Mouse (Mus musculus): ENCODE results near the gene Zfp830.

The Zfp830 gene

DNA sequence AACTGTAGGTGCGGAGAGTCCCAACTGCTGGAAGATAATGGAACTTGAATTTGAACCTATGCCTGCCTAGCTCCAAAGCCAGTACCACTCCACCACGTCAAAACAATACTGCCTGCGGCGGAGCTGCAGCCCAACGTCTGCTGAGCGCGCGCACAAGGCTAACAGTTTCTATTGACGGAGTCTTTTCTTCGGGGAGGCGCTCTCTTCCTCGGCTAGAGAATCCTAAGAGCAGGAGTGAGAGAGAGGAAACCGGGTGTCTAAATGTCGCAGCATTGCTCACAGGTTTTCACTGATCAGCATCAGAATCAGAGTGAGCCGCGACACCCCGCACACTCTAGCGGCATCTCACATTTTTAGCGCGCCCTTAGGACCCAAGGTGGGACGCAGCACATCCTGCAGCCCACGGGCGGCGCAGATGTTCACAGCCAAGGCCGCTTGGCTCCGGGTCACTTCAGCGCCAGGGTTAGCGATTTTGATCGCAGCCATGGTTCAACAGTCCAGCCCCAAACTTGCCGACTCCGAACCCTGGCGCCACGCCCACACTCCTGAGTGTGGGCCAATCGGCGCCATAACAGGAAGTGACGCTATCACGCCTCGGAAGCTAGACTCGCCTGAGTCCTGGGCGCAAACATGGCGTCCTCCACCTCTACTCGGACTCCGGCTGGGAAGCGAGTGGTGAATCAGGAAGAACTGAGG is at the start of gene Zfp830, which contains the start of gene Cct6b:
Gene Zfp830 (plus strand): TSS at position 604 of the 696 bp plus-strand sequence.
Gene Cct6b (minus strand): TSS at position 580 of the 696 bp plus-strand sequence.
- DNase-seq (ENCODE audit: low spot score) = peak; percentile 92

DNA sequence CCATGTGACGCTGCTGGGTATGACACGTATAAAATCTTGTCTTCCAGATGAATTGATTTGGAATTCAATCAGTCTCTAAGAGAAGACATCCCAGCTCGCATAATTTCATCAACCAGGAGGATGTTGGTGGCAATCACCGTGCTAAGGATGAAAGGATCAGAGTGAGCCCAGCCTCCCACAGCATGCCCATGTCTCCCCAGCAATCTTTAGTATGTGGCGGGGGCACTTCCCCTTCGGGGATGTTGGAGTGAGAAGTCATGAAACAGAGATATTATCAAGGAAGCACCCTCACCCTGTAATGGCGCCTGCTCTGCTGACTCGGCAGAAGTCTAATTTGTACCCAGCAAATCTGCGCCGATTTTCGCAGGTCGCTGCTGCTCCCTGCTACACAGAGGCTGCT is 44.9 kb upstream of the Zfp830 start:
- DNase-seq (ENCODE audit: low spot score) = no peak

DNA sequence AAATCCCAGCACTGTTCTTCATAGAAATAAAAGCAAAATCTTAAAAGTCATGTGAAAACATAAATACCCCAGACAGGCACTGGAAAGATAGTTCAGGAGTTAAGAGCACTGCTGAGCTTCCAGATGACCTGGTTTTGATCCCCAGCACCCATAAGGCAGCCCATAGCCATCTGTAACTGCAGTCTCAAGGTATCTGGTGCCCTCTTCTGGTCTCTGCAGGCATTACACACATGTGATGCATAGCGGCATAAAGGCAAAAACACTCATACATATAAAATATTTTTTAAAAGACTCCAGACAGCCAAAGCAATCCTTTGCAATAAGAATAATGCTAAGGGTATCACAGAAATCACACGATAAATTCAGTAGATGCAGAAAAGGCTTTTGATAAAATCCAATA is 37.3 kb upstream of the Zfp830 start:
- no peak for DNase-seq (ENCODE audit: low spot score)

DNA sequence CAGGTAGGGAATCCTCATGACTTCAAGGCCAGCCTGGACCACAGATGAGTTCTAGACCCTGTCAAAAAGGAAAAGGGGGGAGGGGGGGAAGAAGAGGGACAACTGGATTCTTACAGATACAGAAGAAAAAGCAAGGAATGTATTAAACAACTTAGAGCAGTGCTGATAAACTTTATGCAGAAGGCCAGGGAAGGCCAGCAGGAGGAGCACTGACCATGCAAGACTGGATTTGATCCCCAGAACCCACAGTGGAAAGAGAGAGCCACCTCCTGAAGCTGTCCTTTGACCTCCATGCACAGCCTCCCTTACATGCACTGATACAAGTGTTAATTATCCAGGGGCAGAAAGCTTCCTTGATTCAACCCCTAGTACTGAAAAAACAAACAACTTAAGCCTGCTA is 29.9 kb upstream of the Zfp830 start:
- no peak for DNase-seq (ENCODE audit: low spot score)

DNA sequence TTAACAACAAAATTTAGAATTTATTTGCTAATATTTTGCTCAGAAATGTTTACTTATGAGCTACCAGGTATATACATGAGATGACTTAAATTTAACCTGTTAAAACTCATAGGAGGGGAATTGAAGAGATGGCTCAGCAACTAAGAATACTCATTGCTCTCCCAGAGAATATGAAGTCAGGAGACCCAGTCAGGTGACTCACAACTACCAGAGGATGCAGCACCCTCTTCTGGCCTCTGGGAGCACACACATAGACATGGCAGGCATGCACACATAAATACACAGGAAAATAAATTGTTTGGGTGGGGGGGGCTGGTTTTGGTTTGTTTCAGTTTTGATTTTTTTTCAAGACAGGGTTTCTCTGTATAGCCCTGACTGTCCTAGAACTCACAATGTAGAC is 25.1 kb upstream of the Zfp830 start:
- DNase-seq (ENCODE audit: low spot score) = no peak

DNA sequence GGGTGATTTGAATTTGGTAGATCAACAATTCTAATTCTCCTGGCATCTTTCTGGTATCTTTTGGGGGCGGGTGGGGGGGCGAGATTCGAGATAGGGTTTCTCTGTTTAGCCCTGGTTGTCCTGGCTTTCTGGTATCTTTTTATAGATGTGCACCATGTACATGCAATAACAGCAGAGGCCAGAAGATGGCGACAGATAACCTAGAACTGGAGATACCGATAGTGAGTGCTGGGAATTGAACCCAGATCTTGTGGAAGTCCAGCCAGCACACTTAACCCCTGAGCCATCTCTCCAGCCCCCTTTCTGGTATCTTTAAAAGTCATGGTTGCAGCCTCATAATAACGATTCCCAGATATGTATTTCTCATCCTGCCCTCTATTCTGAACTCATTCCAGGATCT is 18.0 kb upstream of the Zfp830 start:
- peak; percentile 62 for DNase-seq (ENCODE audit: low spot score)

DNA sequence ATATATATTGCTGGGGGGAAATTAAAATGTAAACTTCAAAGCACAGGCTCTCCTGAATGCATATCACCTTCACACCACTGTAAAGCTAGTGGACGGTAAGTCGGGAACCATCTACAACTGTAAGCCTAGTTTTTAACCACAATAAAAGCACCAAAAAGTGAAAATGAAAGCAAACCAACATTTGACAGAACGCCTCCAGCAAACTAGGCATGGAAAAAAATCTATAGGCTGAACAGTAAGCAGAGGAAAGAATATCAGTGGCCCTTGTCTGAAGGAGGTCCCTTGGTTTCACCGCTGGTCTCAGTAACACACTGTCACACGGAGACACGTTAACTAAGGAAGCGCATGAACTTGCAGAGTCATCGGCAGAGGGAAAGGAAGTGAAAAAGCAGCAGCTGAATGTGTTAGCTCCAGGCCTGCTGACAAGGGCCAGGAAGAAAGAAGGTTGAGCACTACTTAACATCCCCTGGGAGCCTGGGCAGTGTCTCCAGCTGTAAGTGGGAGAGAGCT is 17.2 kb upstream of the Zfp830 start:
- peak; percentile 22 for DNase-seq (ENCODE audit: low spot score)

DNA sequence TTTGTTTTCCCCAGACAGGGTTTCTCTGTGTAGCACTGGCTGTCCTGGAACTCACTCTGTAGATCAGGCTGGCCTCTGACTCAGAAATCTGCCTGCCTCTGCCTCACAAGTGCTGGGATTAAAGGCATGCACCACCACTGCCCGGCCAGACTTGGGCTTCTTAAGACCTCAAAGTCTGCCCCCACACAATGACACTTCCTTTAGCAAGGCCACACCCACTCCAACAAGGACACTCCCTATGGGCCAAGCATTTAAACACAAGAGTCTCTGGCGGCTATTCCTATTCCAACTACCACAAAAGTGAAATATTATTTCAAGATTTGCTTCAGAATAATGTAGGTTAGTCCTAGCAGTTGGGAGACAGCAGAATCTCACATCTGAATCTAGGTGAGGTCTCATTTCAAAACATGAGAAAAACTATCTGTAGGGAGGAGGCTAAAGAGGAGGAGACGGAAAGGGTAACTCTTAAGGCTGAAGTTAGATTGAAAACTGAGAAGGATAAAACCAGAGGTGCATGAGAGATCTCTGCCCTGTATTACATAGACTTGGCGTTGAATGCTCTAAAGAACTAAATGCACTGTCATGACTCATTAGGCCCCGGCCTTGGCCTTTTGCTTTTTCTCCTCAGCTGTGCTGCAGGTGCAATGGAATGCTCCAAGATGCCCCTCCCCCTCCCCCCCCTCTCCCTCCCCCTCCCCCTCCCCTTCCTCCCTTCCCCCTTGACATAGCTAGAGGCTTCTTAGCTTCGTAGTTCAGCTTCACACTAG is 11.6 kb upstream of the Zfp830 start:
- DNase-seq (ENCODE audit: low spot score) = no peak

DNA sequence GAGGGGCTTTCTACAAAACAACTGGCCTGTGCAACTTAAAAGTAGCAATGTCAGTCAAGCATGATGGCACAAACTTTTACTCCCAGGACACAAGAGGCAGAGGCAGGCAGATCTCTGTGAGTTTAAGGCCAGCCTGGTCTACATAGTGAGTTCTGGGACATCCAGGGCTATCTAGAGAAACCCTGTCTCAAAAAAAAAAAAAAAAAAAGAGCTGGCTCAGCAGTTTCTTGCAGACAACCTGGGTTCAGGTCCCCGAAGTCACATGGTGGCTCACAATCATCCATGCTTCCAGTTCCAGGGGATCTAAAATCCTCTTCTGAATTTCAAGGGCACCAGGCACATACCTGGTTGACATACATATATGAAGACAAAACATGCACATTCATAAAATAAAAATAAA is 8.2 kb upstream of the Zfp830 start:
- no peak for DNase-seq (ENCODE audit: low spot score)

DNA sequence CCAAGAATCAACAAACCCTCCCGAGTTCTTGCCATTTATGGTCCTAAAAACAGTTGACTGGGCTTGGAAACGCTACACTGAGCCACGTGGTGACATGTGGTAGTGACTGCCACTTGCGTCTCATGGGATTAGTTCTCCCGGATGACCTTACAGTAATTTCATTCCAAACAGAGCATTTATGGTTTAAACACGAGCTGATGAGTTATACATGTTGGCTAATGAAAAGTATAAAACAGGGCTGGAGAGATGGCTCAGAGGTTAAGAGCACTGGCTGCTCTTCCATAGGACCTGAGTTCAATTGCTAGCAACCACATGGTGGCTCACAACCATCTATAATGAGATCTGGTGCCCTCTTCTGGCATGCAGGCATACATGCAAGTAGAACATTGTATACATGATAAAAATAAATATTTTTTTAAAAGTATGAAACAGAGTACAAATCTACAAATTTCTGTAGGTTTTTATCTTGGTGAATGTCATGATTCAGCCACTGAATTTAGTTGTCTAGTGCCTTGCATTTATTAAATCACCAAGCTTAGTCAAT is 1.8 kb upstream of the Zfp830 start:
- DNase-seq (ENCODE audit: low spot score) = peak; percentile 26

DNA sequence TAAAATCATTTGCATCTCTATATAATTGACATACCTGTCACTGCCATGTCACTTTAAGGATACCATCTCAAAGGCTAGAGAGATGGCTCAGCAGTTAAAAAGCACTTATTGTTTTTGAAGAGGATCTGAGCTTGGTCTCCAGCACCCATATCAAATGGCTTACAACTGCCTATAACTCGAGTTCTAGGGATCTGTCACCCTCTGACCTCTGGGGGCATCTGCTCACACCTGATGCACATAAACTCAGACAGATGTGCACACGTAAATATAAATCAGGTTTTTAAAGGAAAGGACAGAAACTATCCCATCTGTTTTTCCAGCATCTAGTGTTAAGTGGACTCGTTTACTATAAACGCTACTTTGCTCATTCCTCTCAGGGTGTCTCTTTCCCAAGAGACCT is 884 bp upstream of the Zfp830 start:
- DNase-seq (ENCODE audit: low spot score) = peak; percentile 13

DNA sequence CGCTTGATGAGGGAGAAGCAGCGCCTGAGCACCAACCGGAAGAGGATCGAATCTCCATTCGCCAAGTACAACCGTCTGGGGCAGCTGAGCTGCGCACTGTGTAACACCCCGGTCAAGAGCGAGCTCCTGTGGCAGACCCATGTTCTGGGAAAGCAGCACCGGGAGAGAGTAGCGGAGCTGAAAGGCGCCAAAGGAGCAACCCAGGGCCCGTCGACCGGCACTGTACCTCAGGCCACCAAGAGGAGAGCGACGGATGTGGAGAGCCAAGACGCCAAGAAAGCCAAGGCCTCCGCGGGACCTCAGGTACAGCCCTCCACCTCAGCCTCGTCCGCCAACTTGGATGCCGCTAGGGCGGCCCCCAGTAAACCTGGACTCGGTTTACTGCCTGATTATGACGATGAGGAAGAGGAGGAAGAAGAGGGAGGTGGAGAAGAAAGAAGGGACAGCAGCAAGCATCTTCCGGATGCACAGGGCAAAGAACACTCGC is 336 bp downstream of the Zfp830 start:
- DNase-seq (ENCODE audit: low spot score) = no peak

DNA sequence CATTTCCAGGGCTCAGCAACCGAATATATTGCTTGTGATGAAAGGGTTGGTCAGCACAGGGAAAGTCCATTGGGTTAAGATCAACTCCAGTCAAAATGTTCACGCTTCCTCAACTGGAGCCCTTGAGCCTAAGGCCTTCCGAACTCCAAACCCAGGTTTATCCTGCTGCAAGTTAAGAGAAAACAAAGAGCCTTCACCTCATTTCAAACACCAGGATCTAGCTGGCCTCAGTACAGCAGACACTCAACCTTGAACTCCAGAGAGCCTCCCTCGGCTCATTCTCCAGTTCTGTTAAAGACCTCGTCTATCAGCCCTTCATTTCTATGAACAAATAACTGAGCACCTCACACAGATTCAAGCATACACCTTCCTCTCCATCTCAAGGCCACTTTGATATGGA is 16.0 kb downstream of the Zfp830 start:
- no peak for DNase-seq (ENCODE audit: low spot score)

DNA sequence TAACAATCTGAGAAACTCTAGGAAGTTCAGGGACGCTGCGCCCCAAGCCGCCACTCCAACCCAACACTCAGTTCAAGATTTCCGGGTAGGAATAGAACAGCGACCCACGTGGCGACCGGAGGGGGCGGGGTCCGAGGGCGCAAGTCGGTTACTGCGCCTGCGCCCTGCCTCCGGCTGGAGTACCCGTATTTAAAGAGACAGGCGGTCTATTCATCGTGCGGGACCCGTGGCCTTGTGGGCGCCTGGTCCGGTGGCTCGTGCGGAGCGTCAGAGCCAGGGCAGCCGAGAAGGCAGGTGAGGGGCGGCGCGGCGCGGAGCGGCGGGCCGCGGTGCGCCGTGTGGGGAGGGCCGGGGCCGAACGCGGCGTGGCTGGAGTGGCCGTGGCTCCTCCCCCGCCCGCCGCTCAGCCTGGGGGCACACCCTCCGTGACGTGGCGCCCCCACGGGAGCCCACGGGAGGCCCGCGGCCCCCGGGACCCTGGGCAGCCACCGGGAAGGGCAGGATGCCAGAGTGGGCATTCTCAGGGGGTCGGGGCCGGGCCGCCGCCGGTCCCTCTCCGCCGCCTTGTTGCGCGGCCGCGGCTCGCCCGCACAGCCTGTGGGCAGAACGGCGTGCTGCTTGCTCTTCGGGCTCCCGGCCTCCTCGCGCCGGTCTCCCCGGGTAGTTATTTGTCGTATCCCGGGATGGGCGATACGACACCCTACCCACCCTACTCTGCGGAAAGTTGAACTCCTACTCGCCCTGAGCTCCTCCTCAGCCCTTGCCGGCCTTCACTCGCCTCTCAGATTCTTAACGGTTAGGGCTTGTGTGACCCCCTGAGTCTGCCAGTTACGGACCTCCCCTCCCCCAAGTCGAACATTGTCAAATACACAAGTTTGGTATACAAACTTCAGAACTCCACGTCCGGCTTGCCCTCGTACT is 17.1 kb downstream of the Zfp830 start, which contains the start of gene Lig3:
Gene Lig3 (plus strand): TSS at position 126 of the 921 bp plus-strand sequence.
- peak; percentile 94 for DNase-seq (ENCODE audit: low spot score)

DNA sequence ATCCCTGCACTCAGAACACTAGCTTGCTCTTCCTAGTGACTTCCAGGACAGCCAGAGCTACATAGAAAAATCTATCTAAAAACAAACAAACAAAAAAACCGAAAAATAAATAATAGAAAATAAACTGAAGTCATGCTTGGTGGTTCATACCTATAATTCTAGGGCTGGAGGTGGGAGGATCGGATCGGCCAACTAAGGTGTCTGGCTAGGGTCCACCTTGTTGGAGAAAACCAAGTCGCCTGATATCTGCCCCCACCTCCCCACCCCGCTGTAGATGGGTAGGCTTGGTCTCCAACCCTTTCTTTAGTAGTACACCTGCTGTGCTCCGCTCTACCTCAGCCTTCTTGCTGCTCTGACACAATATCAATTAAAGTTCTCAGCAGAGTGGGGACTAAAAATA is 18.1 kb downstream of the Zfp830 start:
- no peak for DNase-seq (ENCODE audit: low spot score)

DNA sequence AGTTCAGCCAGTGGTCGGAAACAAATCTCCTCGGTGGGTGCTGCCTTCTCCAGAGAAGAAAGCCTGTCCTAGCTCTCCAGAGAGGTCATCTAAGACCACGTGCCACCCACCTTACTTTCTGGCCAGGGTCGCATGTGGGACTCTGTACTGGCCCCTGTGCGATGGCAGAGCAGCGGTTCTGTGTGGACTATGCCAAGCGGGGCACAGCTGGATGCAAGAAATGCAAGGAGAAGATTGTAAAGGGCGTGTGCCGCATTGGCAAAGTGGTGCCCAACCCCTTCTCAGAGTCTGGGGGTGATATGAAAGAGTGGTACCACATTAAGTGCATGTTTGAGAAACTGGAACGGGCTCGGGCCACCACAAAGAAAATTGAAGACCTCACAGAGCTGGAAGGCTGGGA is 19.3 kb downstream of the Zfp830 start:
- no peak for DNase-seq (ENCODE audit: low spot score)

DNA sequence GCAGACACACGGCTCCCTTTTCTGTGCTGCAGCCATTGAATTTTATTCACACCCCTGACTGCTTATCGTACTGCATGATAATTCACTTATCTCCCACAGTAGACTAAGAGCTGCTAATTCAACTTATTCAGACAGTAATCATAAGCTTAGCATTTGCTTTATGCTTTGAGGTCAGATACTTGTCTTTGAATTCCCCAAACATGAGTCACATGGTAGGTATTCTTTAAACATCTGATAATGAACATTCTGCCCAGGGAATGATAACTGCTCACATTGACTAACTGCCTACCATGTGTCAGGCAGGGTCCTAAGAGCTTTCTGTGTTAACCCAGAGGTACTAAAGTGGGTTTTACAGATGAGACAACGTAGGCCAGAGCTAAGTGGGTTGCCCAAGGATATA is 42.5 kb downstream of the Zfp830 start:
- DNase-seq (ENCODE audit: low spot score) = no peak

DNA sequence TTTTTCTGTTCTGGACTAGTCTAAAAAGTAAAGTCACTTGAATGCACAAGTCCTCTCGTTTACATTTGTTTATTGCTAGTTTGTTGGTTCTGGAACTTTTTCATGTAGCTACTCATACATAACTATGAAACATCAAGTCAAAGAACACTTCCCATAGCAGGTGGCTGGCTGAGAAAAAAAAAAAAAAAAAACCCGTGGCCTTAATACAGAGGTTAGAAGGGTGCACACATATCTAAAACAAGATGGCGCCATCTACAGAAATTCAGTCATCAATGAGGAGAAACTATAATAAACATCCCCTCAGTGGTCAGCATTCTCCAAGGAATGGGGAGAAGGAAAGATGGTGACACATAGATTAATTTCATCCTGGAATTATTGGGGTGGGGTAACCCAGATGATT is 43.2 kb downstream of the Zfp830 start:
- no peak for DNase-seq (ENCODE audit: low spot score)

DNA sequence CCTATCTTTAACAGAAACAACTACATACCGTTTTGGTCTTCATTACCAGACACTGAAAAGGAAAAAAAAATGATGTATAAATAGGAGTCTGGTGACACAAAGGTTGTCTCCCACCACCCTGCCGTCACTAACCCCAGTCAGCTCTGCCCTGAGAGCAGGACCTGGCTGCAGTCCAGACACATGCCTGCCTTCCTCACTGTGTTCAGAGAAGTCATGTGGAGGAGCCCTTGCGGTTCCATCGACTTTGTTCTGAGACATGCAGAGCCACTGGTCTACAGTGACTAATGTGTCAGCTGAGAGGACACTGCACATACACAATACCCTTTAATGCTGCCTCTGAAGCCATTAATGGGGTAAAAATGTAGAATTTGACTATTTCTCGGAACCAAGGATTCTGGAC is 44.3 kb downstream of the Zfp830 start:
- DNase-seq (ENCODE audit: low spot score) = no peak
